Mouse (Mus musculus) stomach, postnatal 0 days (tissue): ENCODE measurements around the gene Arhgap44. TPM values are rescaled to one million over a fixed set of nuclear protein-coding genes. Genes with fewer than 3 reads are reported as not detected.

Experiments
- ATAC-seq: fragments of 200-750 bp; cut with Nextera tagmentation; 2 replicates; pipeline ENCODE4 v1.8.0; 2017; ENCODE audit not compliant: low FRiP score, low TSS enrichment
- DNase-seq: peaks from one replicate; pipeline ENCODE4 v3.0.0-alpha.2; 2016; ENCODE audit warnings: low spot score
- H3K27ac ChIP-seq: fragments of 300-500 bp; sonication (generic); replicated peaks from 2 replicates; pipeline ENCODE4 v1.5.1; 2014; ENCODE audit warnings: mild to moderate bottlenecking, control low read depth
- H3K27me3 ChIP-seq: fragments of 300-500 bp; sonication (generic); 2 replicates; pipeline ENCODE4 v1.6.1; 2014; ENCODE audit warnings: low read length; ENCODE audit not compliant: control insufficient read depth, insufficient read depth
- H3K36me3 ChIP-seq: fragments of 300-500 bp; sonication (generic); 2 replicates; pipeline ENCODE4 v1.6.1; 2014; ENCODE audit warnings: low read length, mixed read lengths; ENCODE audit not compliant: control insufficient read depth, insufficient read depth
- H3K4me1 ChIP-seq: fragments of 300-500 bp; sonication (generic); replicated peaks from 2 replicates; pipeline ENCODE4 v1.6.1; 2014; ENCODE audit warnings: antibody characterized with exemption; ENCODE audit not compliant: control insufficient read depth, insufficient read depth
- H3K4me2 ChIP-seq: fragments of 300-500 bp; sonication (generic); replicated peaks from 2 replicates; pipeline ENCODE4 v1.6.1; 2014; ENCODE audit warnings: low read depth, mild to moderate bottlenecking, control low read depth, moderate library complexity
- H3K4me3 ChIP-seq: fragments of 300-500 bp; sonication (generic); 2 replicates; pipeline ENCODE4 v1.5.1; 2014; ENCODE audit warnings: low read depth, low read length, control low read depth
- H3K9ac ChIP-seq: fragments of 300-500 bp; sonication (generic); 2 replicates; pipeline ENCODE4 v1.6.1; 2014; ENCODE audit warnings: mild to moderate bottlenecking, low read length, control low read depth, mixed read lengths
- H3K9me3 ChIP-seq: fragments of 300-500 bp; sonication (generic); 2 replicates; pipeline ENCODE4 v1.6.1; 2016; ENCODE audit warnings: low read length; ENCODE audit not compliant: control insufficient read depth
- CTCF ChIP-seq: IDR thresholded peaks from 2 replicates; pipeline ENCODE4 v1.5.1; 2016; ENCODE audit warnings: antibody characterized with exemption, low read depth, mild to moderate bottlenecking, moderate library complexity
- EP300 ChIP-seq: optimal IDR thresholded peaks from 2 replicates; pipeline ENCODE3; 2016; ENCODE audit warnings: antibody characterized with exemption
- WGBS: fragments of 180-500 bp; shearing (Covaris S2); extraction: QIAGEN DNeasy Blood & Tissue Kit; methylation state at CpG from one replicate; pipeline ENCODE4 v1.1.7; 2014; 5-methylcytosine and 5-hydroxymethylcytosine counted together
- polyA plus RNA-seq: library from polyadenylated mRNA; unstranded; fragments of >200 nt; fragmentation: Nextera tagmentation; extraction: Ambion mirVana; gene quantifications from 2 replicates; pipeline ENCODE4 v1.2.1, GENCODE M21; 2015

Gene Arhgap44
- polyA plus RNA-seq, 1 experiment from 2014 or later, result 2.9 TPM

- Histone ChIP-seq H3K36me3 (no peaks in the 10 kb centered on the region), H3K4me1 (no peaks in the 10 kb centered on the region), H3K27ac (no peak overlapping the region), H3K9ac (no peak overlapping the region), H3K27me3 (no peaks in the 10 kb centered on the region), H3K9me3 (no peaks in the 10 kb centered on the region), H3K4me3 (no peak overlapping the region), H3K4me2 (no peak overlapping the region)
- DNase-seq, result no peak
- TF ChIP-seq CTCF (no peak), EP300 (no peak)
- 87% methylated on average over 3 of the region's 3 CpGs for WGBS
- ATAC-seq, result no peak
These were observed 58.7 kb downstream of the Arhgap44 start for GRCm38 (mm10) chr11:65104076-65104475.

DNA sequence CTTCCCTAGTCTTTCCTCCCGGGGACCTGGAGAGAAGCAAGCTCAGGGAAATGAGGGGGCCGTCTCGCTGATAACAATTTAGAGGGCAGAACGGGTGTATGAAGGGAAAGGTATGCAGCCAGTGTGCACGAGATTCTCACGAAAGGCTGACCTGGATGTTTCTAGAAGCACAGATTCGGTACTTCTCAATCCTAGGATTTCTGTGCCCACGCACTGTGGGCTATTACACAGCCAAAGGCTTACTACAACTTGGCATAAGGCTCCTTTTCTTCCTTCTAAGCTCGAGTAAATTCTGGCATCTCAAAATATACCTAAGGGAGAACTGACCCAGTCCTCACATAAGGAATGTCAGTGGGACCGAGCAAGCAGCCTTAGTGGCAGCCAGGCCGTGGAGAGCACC, 61.6 kb downstream of the Arhgap44 start:
- H3K4me2 ChIP-seq, result no peak overlapping the region
- H3K36me3 ChIP-seq, result no peaks in the 10 kb centered on the region
- H3K9me3 ChIP-seq, result no peaks in the 10 kb centered on the region
- TF ChIP-seq EP300 (no peak), CTCF (no peak)
- ATAC-seq (no peak), DNase-seq (no peak)
- no peaks in the 10 kb centered on the region for H3K27me3 ChIP-seq
- no peak overlapping the region for H3K4me3 ChIP-seq
- no peak overlapping the region for H3K9ac ChIP-seq
- no peak overlapping the region for H3K27ac ChIP-seq
- WGBS, result 74% methylated on average over 11 of the region's 11 CpGs
- no peaks in the 10 kb centered on the region for H3K4me1 ChIP-seq

DNA sequence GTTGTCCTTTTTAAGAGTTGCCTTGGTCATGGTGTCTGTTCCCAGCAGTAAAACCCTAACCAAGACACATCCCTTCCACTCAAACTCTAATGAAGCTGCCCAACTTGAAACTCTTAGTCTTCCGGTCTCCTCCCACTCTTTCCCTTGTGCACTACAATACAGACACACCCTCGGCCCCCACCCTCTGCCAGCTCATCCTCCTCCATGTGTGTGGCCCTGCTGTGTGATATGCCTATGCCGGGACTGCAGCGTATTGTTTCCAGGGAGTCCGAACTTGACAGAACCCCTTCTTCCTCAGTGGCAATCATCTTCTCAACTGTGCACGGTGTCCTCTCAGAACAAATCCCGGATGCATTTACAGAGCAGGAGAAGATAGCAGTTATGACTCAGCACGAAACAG, 62.7 kb downstream of the Arhgap44 start:
- Histone ChIP-seq H3K27ac (no peak overlapping the region), H3K9ac (no peak overlapping the region), H3K27me3 (no peaks in the 10 kb centered on the region), H3K4me1 (no peaks in the 10 kb centered on the region), H3K9me3 (no peaks in the 10 kb centered on the region), H3K36me3 (no peaks in the 10 kb centered on the region), H3K4me3 (no peak overlapping the region), H3K4me2 (no peak overlapping the region)
- DNase-seq (peak; percentile 9), ATAC-seq (no peak)
- WGBS, result 93% methylated on average over 8 of the region's 8 CpGs
- no peak for TF ChIP-seq EP300
- TF ChIP-seq CTCF, result no peak

DNA sequence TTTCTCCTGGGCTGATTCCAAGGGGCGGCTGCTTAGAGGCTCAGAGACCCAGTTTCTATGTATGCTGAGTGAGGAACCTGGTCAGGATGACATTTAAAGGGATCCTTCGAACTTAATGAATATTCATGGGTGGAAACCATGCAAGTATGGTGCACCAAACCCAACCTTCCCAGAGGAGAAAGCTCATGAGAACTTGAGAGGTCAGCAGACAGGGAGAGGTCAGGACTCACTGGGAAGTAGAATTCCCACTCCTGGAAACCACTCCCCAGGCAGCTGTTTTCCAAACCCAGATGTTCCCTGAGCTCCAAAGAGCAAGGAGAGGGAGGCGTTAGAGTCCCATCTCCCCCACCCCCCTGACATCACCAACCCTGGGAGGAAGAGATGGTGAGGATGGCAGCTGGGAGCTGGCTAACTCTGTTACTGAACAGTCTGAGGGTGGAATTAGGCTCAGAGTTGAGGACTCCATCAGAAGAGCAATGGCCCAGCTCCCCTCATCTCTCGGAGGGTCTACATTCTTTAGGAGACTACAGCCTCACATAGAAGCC, 65.2 kb downstream of the Arhgap44 start:
- no peak overlapping the region for H3K4me2 ChIP-seq
- TF ChIP-seq CTCF (no peak), EP300 (no peak)
- WGBS, result 78% methylated on average over 4 of the region's 4 CpGs
- no peaks in the 10 kb centered on the region for H3K27me3 ChIP-seq
- no peak overlapping the region for H3K4me3 ChIP-seq
- H3K36me3 ChIP-seq, result no peaks in the 10 kb centered on the region
- no peak overlapping the region for H3K27ac ChIP-seq
- H3K9me3 ChIP-seq, result no peaks in the 10 kb centered on the region
- ATAC-seq (no peak), DNase-seq (no peak)
- no peaks in the 10 kb centered on the region for H3K4me1 ChIP-seq
- H3K9ac ChIP-seq, result no peak overlapping the region

- Histone ChIP-seq H3K27ac (no peak overlapping the region), H3K27me3 (no peaks in the 10 kb centered on the region), H3K4me1 (no peaks in the 10 kb centered on the region), H3K4me3 (no peak overlapping the region), H3K4me2 (no peak overlapping the region), H3K36me3 (no peaks in the 10 kb centered on the region), H3K9ac (no peak overlapping the region), H3K9me3 (no peaks in the 10 kb centered on the region)
- 84% methylated on average over 5 of the region's 5 CpGs for WGBS
- TF ChIP-seq EP300, result no peak
- no peak for TF ChIP-seq CTCF
- DNase-seq, result no peak
- no peak for ATAC-seq
These were observed 65.9 kb downstream of the Arhgap44 start for GRCm38 (mm10) chr11:65096866-65097265.

- ATAC-seq, result peak; percentile 46; the same call in 1 of the 2 replicates
- Histone ChIP-seq H3K36me3 (no peaks in the 10 kb centered on the region), H3K4me2 (no peak overlapping the region), H3K4me3 (no peak overlapping the region), H3K27me3 (no peaks in the 10 kb centered on the region), H3K27ac (0 out of 2 replicates have a peak overlapping the region, but pooled peaks have one; percentile 9), H3K4me1 (no peaks in the 10 kb centered on the region), H3K9me3 (no peaks in the 10 kb centered on the region), H3K9ac (no peak overlapping the region)
- 42% methylated on average over 8 of the region's 8 CpGs for WGBS
- peak; percentile 60 for DNase-seq
- TF ChIP-seq EP300, result no peak
- no peak for TF ChIP-seq CTCF
These were observed 69.9 kb downstream of the Arhgap44 start for GRCm38 (mm10) chr11:65092851-65093250.
